Mouse (Mus musculus) kidney, adult 2 months (tissue): Measurements from ENCODE around the gene 6030468B19Rik. TPM values are rescaled to one million over a fixed set of nuclear protein-coding genes. Genes with fewer than 3 reads are reported as not detected.

Source experiments
- DNase-seq: peaks from one replicate; pipeline ENCODE4 v3.0.0; 2021
- H3K27ac ChIP-seq: fragments of 200-500 bp; 2 replicates; pipeline ENCODE4 v1.5.1; 2012; ENCODE audit warnings: low read depth, low read length, control low read depth, inconsistent platforms; ENCODE audit not compliant: insufficient read depth
- H3K27me3 ChIP-seq: fragments of 200-500 bp; replicated peaks from 2 replicates; pipeline ENCODE4 v1.6.1; 2012; ENCODE audit warnings: mild to moderate bottlenecking, moderate library complexity, low read length, inconsistent platforms; ENCODE audit not compliant: control insufficient read depth, insufficient read depth
- H3K36me3 ChIP-seq: fragments of 200-500 bp; 2 replicates; pipeline ENCODE4 v1.6.1; 2012; ENCODE audit warnings: mild to moderate bottlenecking, moderate library complexity, low read length, inconsistent platforms; ENCODE audit not compliant: control insufficient read depth, insufficient read depth
- H3K4me1 ChIP-seq: fragments of 200-500 bp; 2 replicates; pipeline ENCODE4 v1.6.1; 2011; ENCODE audit warnings: low read length; ENCODE audit not compliant: control insufficient read depth, insufficient read depth
- H3K4me3 ChIP-seq: fragments of 200-500 bp; 2 replicates; pipeline ENCODE4 v1.5.1; 2011; ENCODE audit warnings: mild to moderate bottlenecking, low read depth, low read length, control low read depth; ENCODE audit not compliant: insufficient read depth
- CTCF ChIP-seq: fragments of 200-500 bp; conservative IDR thresholded peaks from 2 replicates; pipeline ENCODE4 v1.5.1; 2011; ENCODE audit warnings: low read depth, mild to moderate bottlenecking, control low read depth, low read length, moderate library complexity, mixed read lengths; ENCODE audit not compliant: insufficient read depth, insufficient read length
- POLR2A ChIP-seq: fragments of 200-500 bp; IDR thresholded peaks from one replicate; pipeline ENCODE4 v1.6.1; 2011; ENCODE audit warnings: low read depth, low read length, control low read depth
- WGBS: fragments of 180-500 bp; shearing (Covaris S2); methylation state at CpG from one replicate; pipeline ENCODE4 v1.1.7; 2018; 5-methylcytosine and 5-hydroxymethylcytosine counted together
- polyA plus RNA-seq: library from polyadenylated mRNA; depleted of rRNA; stranded (reverse); fragments of >200 nt; gene quantifications from 2 replicates; pipeline ENCODE4 v1.2.3, GENCODE M21; 2012

6030468B19Rik gene
- polyA plus RNA-seq, 1 experiment = 0.09 TPM

- H3K27ac ChIP-seq = peak overlapping the region; percentile 90
- H3K4me3 ChIP-seq = peak overlapping the region; percentile 51
- H3K4me1 ChIP-seq = peaks cover 22% of the 10 kb centered on the region
- TF ChIP-seq CTCF = no peak
- TF ChIP-seq POLR2A = no peak
- no peaks in the 10 kb centered on the region for H3K27me3 ChIP-seq
- DNase-seq = peak; percentile 52
- 22% methylated on average over 12 of the region's 12 CpGs for WGBS
- 0 out of 2 replicates have a peak, but pooled peaks cover 1% of the 10 kb centered on the region for H3K36me3 ChIP-seq
Measured at GRCm38 (mm10) chr11:117778851-117779433, 18.5 kb upstream of the 6030468B19Rik start.

GRCm38 (mm10) chr11:117779434-117780198, 17.8 kb upstream of the 6030468B19Rik start:
- Histone ChIP-seq H3K4me3 (peak overlapping the region; percentile 51), H3K27me3 (no peaks in the 10 kb centered on the region), H3K4me1 (peaks cover 22% of the 10 kb centered on the region), H3K27ac (peak overlapping the region; percentile 90), H3K36me3 (0 out of 2 replicates have a peak, but pooled peaks cover 1% of the 10 kb centered on the region)
- peak; percentile 92 for DNase-seq
- TF ChIP-seq POLR2A = no peak
- TF ChIP-seq CTCF = no peak
- under 1% methylated on average over 38 of the region's 38 CpGs for WGBS

GRCm38 (mm10) chr11:117780199-117780515, 17.3 kb upstream of the 6030468B19Rik start:
- Histone ChIP-seq H3K4me1 (peaks cover 22% of the 10 kb centered on the region), H3K4me3 (peak overlapping the region; percentile 51), H3K36me3 (0 out of 2 replicates have a peak, but pooled peaks cover 1% of the 10 kb centered on the region), H3K27me3 (no peaks in the 10 kb centered on the region), H3K27ac (peak overlapping the region; percentile 90)
- WGBS = 4% methylated on average over 17 of the region's 17 CpGs
- TF ChIP-seq CTCF (no peak), POLR2A (no peak)
- DNase-seq = no peak

GRCm38 (mm10) chr11:117780582-117781111, 16.8 kb upstream of the 6030468B19Rik start:
- peak; percentile 97 for DNase-seq
- Histone ChIP-seq H3K4me1 (peaks cover 22% of the 10 kb centered on the region), H3K27ac (peak overlapping the region; percentile 90), H3K4me3 (peak overlapping the region; percentile 51), H3K36me3 (no peaks in the 10 kb centered on the region), H3K27me3 (no peaks in the 10 kb centered on the region)
- WGBS = 1% methylated on average over 19 of the region's 19 CpGs
- TF ChIP-seq POLR2A (no peak), CTCF (0 out of 2 replicates have a peak, but pooled peaks have one; percentile 0)

GRCm38 (mm10) chr11:117781199-117781821, 16.1 kb upstream of the 6030468B19Rik start:
- peak overlapping the region; percentile 74 for H3K27ac ChIP-seq
- peak; percentile 93 for DNase-seq
- H3K27me3 ChIP-seq = no peaks in the 10 kb centered on the region
- no peaks in the 10 kb centered on the region for H3K36me3 ChIP-seq
- peaks cover 22% of the 10 kb centered on the region for H3K4me1 ChIP-seq
- TF ChIP-seq POLR2A (no peak), CTCF (no peak)
- H3K4me3 ChIP-seq = peak overlapping the region; percentile 51
- 4% methylated on average over 18 of the region's 18 CpGs for WGBS

- Histone ChIP-seq H3K36me3 (no peaks in the 10 kb centered on the region), H3K27ac (peak within 1 kb of the TSS; percentile 74), H3K4me3 (peak within 1 kb of the TSS; percentile 51), H3K27me3 (no peaks in the 10 kb centered on the region), H3K4me1 (peaks cover 22% of the 10 kb centered on the region)
- peak; percentile 61 for DNase-seq
- WGBS = 52% methylated on average over 24 of the region's 24 CpGs
- no peak for TF ChIP-seq POLR2A
- no peak for TF ChIP-seq CTCF
Measured at GRCm38 (mm10) chr11:117781993-117782704, 15.3 kb upstream of the 6030468B19Rik start, which contains the start of the genes Tmc8 and Tmc6. Tmc8 (plus strand) TSS chr11:117782076. Tmc6 (minus strand) TSS chr11:117782198.
